Mouse (Mus musculus): Measurements from ENCODE around the gene Sox6. TPM values are rescaled to one million over a fixed set of nuclear protein-coding genes. Genes with fewer than 3 reads are reported as not detected.

Gene Sox6
- total RNA-seq, 1 experiment = 1.2 TPM

GRCm38 (mm10) chr7:116002726-116003125 is 35.9 kb downstream of the Sox6 start:
- in situ Hi-C loops (cut with MboI; ENCODE audit: low sequenced_read_pairs in 2 of 2, unreplicated experiment in 2 of 2) = no loop called here
- Histone ChIP-seq H3K4me3 (ENCODE audit: insufficient read depth in 1 of 2, low read depth in 1 of 2, low read length in 2 of 2, poor library complexity in 1 of 2, severe bottlenecking in 1 of 2) (no peak overlapping the region), H3K27ac (ENCODE audit: insufficient read depth, low read depth, low read length, poor library complexity, severe bottlenecking) (no peak overlapping the region), H3K36me3 (ENCODE audit: control insufficient read depth, insufficient read depth, low read length, poor library complexity, severe bottlenecking) (no peaks in the 10 kb centered on the region), H3K9me3 (ENCODE audit: control insufficient read depth, insufficient read depth, low read depth, low read length) (no peaks in the 10 kb centered on the region), H3K9ac (ENCODE audit: insufficient read depth, low read depth, low read length, poor library complexity, severe bottlenecking) (no peak overlapping the region), H3K4me1 (ENCODE audit: control insufficient read depth in 2 of 2, insufficient read depth in 2 of 2, low read length in 2 of 2, poor library complexity in 1 of 2) (no peaks in the 10 kb centered on the region)
- DNase-seq (ENCODE audit: low read depth, low spot score) = no peak
- no peak for TF ChIP-seq ZC3H11A (IDR thresholded peaks at IDR 0.05; ENCODE audit: borderline replicate concordance, low read depth, low read length)
- no peak for TF ChIP-seq CHD2 (IDR thresholded peaks at IDR 0.05; ENCODE audit: low read depth, low read length)
- no peak for TF ChIP-seq ZNF384 (IDR thresholded peaks at IDR 0.05; ENCODE audit: low read depth, low read length)
- no peak for TF ChIP-seq MAFK (IDR thresholded peaks at IDR 0.05; ENCODE audit: insufficient read depth, low read depth, low read length)
- no peak for TF ChIP-seq HCFC1 (IDR thresholded peaks at IDR 0.05; ENCODE audit: borderline replicate concordance, insufficient read depth, low read length)

GRCm38 (mm10) chr7:115988109-115988779 is 50.4 kb downstream of the Sox6 start:
- H3K27ac ChIP-seq (ENCODE audit: insufficient read depth, low read depth, low read length, poor library complexity, severe bottlenecking) = no peak overlapping the region
- in situ Hi-C loops (cut with MboI; ENCODE audit: low sequenced_read_pairs in 2 of 2, unreplicated experiment in 2 of 2) = no loop called here
- no peak for DNase-seq (ENCODE audit: low read depth, low spot score)

GRCm38 (mm10) chr7:115985716-115986115 is 52.9 kb downstream of the Sox6 start:
- no peak for DNase-seq (ENCODE audit: low read depth, low spot score)
- Histone ChIP-seq H3K4me1 (ENCODE audit: control insufficient read depth in 2 of 2, insufficient read depth in 2 of 2, low read length in 2 of 2, poor library complexity in 1 of 2) (no peaks in the 10 kb centered on the region), H3K27ac (ENCODE audit: insufficient read depth, low read depth, low read length, poor library complexity, severe bottlenecking) (no peak overlapping the region), H3K4me3 (ENCODE audit: insufficient read depth in 1 of 2, low read depth in 1 of 2, low read length in 2 of 2, poor library complexity in 1 of 2, severe bottlenecking in 1 of 2) (no peak overlapping the region), H3K9me3 (ENCODE audit: control insufficient read depth, insufficient read depth, low read depth, low read length) (no peaks in the 10 kb centered on the region), H3K9ac (ENCODE audit: insufficient read depth, low read depth, low read length, poor library complexity, severe bottlenecking) (no peak overlapping the region), H3K36me3 (ENCODE audit: control insufficient read depth, insufficient read depth, low read length, poor library complexity, severe bottlenecking) (no peaks in the 10 kb centered on the region)
- no peak for TF ChIP-seq ZNF384 (IDR thresholded peaks at IDR 0.05; ENCODE audit: low read depth, low read length)
- TF ChIP-seq CHD2 (IDR thresholded peaks at IDR 0.05; ENCODE audit: low read depth, low read length) = no peak
- no peak for TF ChIP-seq ZC3H11A (IDR thresholded peaks at IDR 0.05; ENCODE audit: borderline replicate concordance, low read depth, low read length)
- TF ChIP-seq HCFC1 (IDR thresholded peaks at IDR 0.05; ENCODE audit: borderline replicate concordance, insufficient read depth, low read length) = no peak
- TF ChIP-seq MAFK (IDR thresholded peaks at IDR 0.05; ENCODE audit: insufficient read depth, low read depth, low read length) = no peak
- in situ Hi-C loops (cut with MboI; ENCODE audit: low sequenced_read_pairs in 2 of 2, unreplicated experiment in 2 of 2) = no loop called here

More at GRCm38 (mm10) chr7:115988109-115988779, 50.4 kb downstream of the Sox6 start:
- TF ChIP-seq MAFK (IDR thresholded peaks at IDR 0.05; ENCODE audit: insufficient read depth, low read depth, low read length) (no peak), ZNF384 (IDR thresholded peaks at IDR 0.05; ENCODE audit: low read depth, low read length) (no peak), HCFC1 (IDR thresholded peaks at IDR 0.05; ENCODE audit: borderline replicate concordance, insufficient read depth, low read length) (no peak), CHD2 (IDR thresholded peaks at IDR 0.05; ENCODE audit: low read depth, low read length) (no peak), ZC3H11A (IDR thresholded peaks at IDR 0.05; ENCODE audit: borderline replicate concordance, low read depth, low read length) (no peak)
- Histone ChIP-seq H3K9me3 (ENCODE audit: control insufficient read depth, insufficient read depth, low read depth, low read length) (no peaks in the 10 kb centered on the region), H3K4me3 (ENCODE audit: insufficient read depth in 1 of 2, low read depth in 1 of 2, low read length in 2 of 2, poor library complexity in 1 of 2, severe bottlenecking in 1 of 2) (no peak overlapping the region), H3K4me1 (ENCODE audit: control insufficient read depth in 2 of 2, insufficient read depth in 2 of 2, low read length in 2 of 2, poor library complexity in 1 of 2) (no peaks in the 10 kb centered on the region), H3K36me3 (ENCODE audit: control insufficient read depth, insufficient read depth, low read length, poor library complexity, severe bottlenecking) (no peaks in the 10 kb centered on the region), H3K9ac (ENCODE audit: insufficient read depth, low read depth, low read length, poor library complexity, severe bottlenecking) (no peak overlapping the region)

GRCm38 (mm10) chr7:115984076-115984475 is 54.5 kb downstream of the Sox6 start:
- H3K9me3 ChIP-seq (ENCODE audit: control insufficient read depth, insufficient read depth, low read depth, low read length) = no peaks in the 10 kb centered on the region
- no peak overlapping the region for H3K27ac ChIP-seq (ENCODE audit: insufficient read depth, low read depth, low read length, poor library complexity, severe bottlenecking)
- DNase-seq (ENCODE audit: low read depth, low spot score) = no peak
- no peak overlapping the region for H3K9ac ChIP-seq (ENCODE audit: insufficient read depth, low read depth, low read length, poor library complexity, severe bottlenecking)
- no peaks in the 10 kb centered on the region for H3K36me3 ChIP-seq (ENCODE audit: control insufficient read depth, insufficient read depth, low read length, poor library complexity, severe bottlenecking)
- in situ Hi-C loops (cut with MboI; ENCODE audit: low sequenced_read_pairs in 2 of 2, unreplicated experiment in 2 of 2) = no loop called here
- no peak overlapping the region for H3K4me3 ChIP-seq (ENCODE audit: insufficient read depth in 1 of 2, low read depth in 1 of 2, low read length in 2 of 2, poor library complexity in 1 of 2, severe bottlenecking in 1 of 2)
- H3K4me1 ChIP-seq (ENCODE audit: control insufficient read depth in 2 of 2, insufficient read depth in 2 of 2, low read length in 2 of 2, poor library complexity in 1 of 2) = no peaks in the 10 kb centered on the region
- TF ChIP-seq CHD2 (IDR thresholded peaks at IDR 0.05; ENCODE audit: low read depth, low read length) = no peak
- no peak for TF ChIP-seq HCFC1 (IDR thresholded peaks at IDR 0.05; ENCODE audit: borderline replicate concordance, insufficient read depth, low read length)
